ENCODE assay signal across 8 mouse cellular contexts in genomic region chr7:35753319-35754032, GRCm38 (mm10). TPM values are rescaled to one million over a fixed set of nuclear protein-coding genes. Genes with fewer than 3 reads are reported as not detected.
A peak's percentile ranks its signal among the peaks of the same experiment; 100 is the strongest.
DNase-seq lines count a peak whose midpoint lies in the region; ATAC-seq and TF ChIP-seq lines count a peak whose summit lies in the region.

No protein-coding gene starts in this region.

- H3K36me3 ChIP-seq in kidney, embryonic 14.5 days (ENCODE audit: control insufficient read depth, insufficient read depth, low read length): peaks cover 19% of the 10 kb centered on the region
- peaks cover under 1% of the 10 kb centered on the region; the same call in 1 of the 2 replicates for H3K36me3 ChIP-seq in intestine, embryonic 15.5 days
- H3K36me3 ChIP-seq in midbrain, embryonic 14.5 days (ENCODE audit: control insufficient read depth, insufficient read depth, low read length): peaks cover 31% of the 10 kb centered on the region

- DNase-seq in kidney, adult 8-10 months: no peak
- peak; percentile 14 for DNase-seq in CD4-positive, CD25-positive, alpha-beta regulatory T cell, adult 2 months (ENCODE audit: low read depth, low spot score)
- peak; percentile 52 for DNase-seq in midbrain, embryonic 14.5 days
- DNase-seq in ovary, postnatal 36 days (ENCODE audit: low spot score): no peak
- DNase-seq in cerebellum, adult 18-20 months: no peak

- H3K9me3 ChIP-seq in kidney, embryonic 14.5 days (ENCODE audit: control insufficient read depth, low read length): no peaks in the 10 kb centered on the region
- H3K9me3 ChIP-seq in intestine, embryonic 15.5 days: no peaks in the 10 kb centered on the region
- H3K9me3 ChIP-seq in midbrain, embryonic 14.5 days (ENCODE audit: control insufficient read depth, low read length): no peaks in the 10 kb centered on the region

- TF ChIP-seq POLR2A in cortical plate, adult 2 months (IDR thresholded peaks at IDR 0.05; ENCODE audit: extremely low read depth, insufficient read depth, low read length): no peak

- TF ChIP-seq CTCF in cortical plate, adult 2 months (IDR thresholded peaks at IDR 0.05; ENCODE audit: extremely low read depth, insufficient read depth, low read length): no peak

- ATAC-seq in kidney, embryonic 14.5 days (ENCODE audit: low FRiP score, low TSS enrichment): peak; percentile 9; the same call in 1 of the 2 replicates
- ATAC-seq in intestine, embryonic 15.5 days: peak; percentile 34
- no peak; the same call in 1 of the 2 replicates for ATAC-seq in midbrain, embryonic 14.5 days (ENCODE audit: low FRiP score, low TSS enrichment)

- 0 out of 2 replicates have a peak overlapping the region, but pooled peaks have one; percentile 47 for H3K27ac ChIP-seq in kidney, embryonic 14.5 days (ENCODE audit: low read depth, low read length)
- no peak overlapping the region for H3K27ac ChIP-seq in cortical plate, adult 2 months (ENCODE audit: insufficient read depth, low read length)
- no peak overlapping the region for H3K27ac ChIP-seq in intestine, embryonic 15.5 days
- H3K27ac ChIP-seq in midbrain, embryonic 14.5 days (replicated peaks; ENCODE audit: low read depth, low read length): no peak overlapping the region

- H3K4me3 ChIP-seq in kidney, embryonic 14.5 days (ENCODE audit: low read length): peak overlapping the region; percentile 68
- H3K4me3 ChIP-seq in cortical plate, adult 2 months (ENCODE audit: insufficient read depth, low read length): peak overlapping the region; percentile 70
- peak overlapping the region; percentile 89 for H3K4me3 ChIP-seq in intestine, embryonic 15.5 days (replicated peaks)
- peak overlapping the region; percentile 88 for H3K4me3 ChIP-seq in midbrain, embryonic 14.5 days (replicated peaks; ENCODE audit: low read depth, low read length)

- WGBS in kidney, embryonic 14.5 days: 7% methylated on average over 14 of the region's 15 CpGs
- WGBS in intestine, embryonic 15.5 days: 5% methylated on average over 15 of the region's 15 CpGs
- 2% methylated on average over 15 of the region's 15 CpGs for WGBS in midbrain, embryonic 14.5 days

- H3K4me1 ChIP-seq in kidney, embryonic 14.5 days (ENCODE audit: control insufficient read depth, insufficient read depth, low read length): peaks cover 8% of the 10 kb centered on the region
- H3K4me1 ChIP-seq in cortical plate, adult 2 months (ENCODE audit: control insufficient read depth, insufficient read depth, low read length): no peaks in the 10 kb centered on the region
- peaks cover 5% of the 10 kb centered on the region; the same call in 1 of the 2 replicates for H3K4me1 ChIP-seq in intestine, embryonic 15.5 days (replicated peaks)
- H3K4me1 ChIP-seq in midbrain, embryonic 14.5 days (ENCODE audit: control insufficient read depth, insufficient read depth, low read length): peaks cover 9% of the 10 kb centered on the region; the same call in 1 of the 2 replicates

- peak overlapping the region; percentile 93 for H3K4me2 ChIP-seq in kidney, embryonic 14.5 days (replicated peaks; ENCODE audit: low read depth, low read length)
- peak overlapping the region; percentile 95 for H3K4me2 ChIP-seq in intestine, embryonic 15.5 days (replicated peaks)
- peak overlapping the region; percentile 94 for H3K4me2 ChIP-seq in midbrain, embryonic 14.5 days (ENCODE audit: low read length)

- no peaks in the 10 kb centered on the region for H3K27me3 ChIP-seq in kidney, embryonic 14.5 days (ENCODE audit: control insufficient read depth, insufficient read depth, low read length)
- H3K27me3 ChIP-seq in intestine, embryonic 15.5 days (replicated peaks): no peaks in the 10 kb centered on the region
- no peaks in the 10 kb centered on the region for H3K27me3 ChIP-seq in midbrain, embryonic 14.5 days (ENCODE audit: control insufficient read depth, insufficient read depth, low read length)

- H3K9ac ChIP-seq in kidney, embryonic 14.5 days (ENCODE audit: low read depth, low read length): peak overlapping the region; percentile 57
- H3K9ac ChIP-seq in intestine, embryonic 15.5 days: peak overlapping the region; percentile 70
- peak overlapping the region; percentile 75 for H3K9ac ChIP-seq in midbrain, embryonic 14.5 days (replicated peaks; ENCODE audit: low read length)

RNA-seq across cellular contexts. Expression of gene Dpy19l3, which starts 0.8 kb away (rescaled TPM):
- 32.6 and 41.3 TPM in 2 replicates for polyA plus RNA-seq in kidney, embryonic 14.5 days (2014; fragmentation: Nextera tagmentation; extraction: Ambion mirVana)
- polyA plus RNA-seq in cortical plate, adult 2 months (2012; rRNA removed): 20.8 and 21.3 TPM in 2 replicates
- polyA plus RNA-seq in intestine, embryonic 15.5 days (2015; fragmentation: Nextera tagmentation; extraction: Ambion mirVana): 15.6 and 17.5 TPM in 2 replicates
- polyA plus RNA-seq in midbrain, embryonic 14.5 days (2014; fragmentation: Nextera tagmentation; extraction: Ambion mirVana): 44.1 and 52.7 TPM in 2 replicates

RNA-seq across cellular contexts. Expression of gene Zfp507, which starts 49.3 kb away (rescaled TPM):
- 15.2 and 21.7 TPM in 2 replicates for polyA plus RNA-seq in kidney, embryonic 14.5 days (2014; fragmentation: Nextera tagmentation; extraction: Ambion mirVana)
- polyA plus RNA-seq in cortical plate, adult 2 months (2012; rRNA removed): 11.3 and 11.5 TPM in 2 replicates
- polyA plus RNA-seq in intestine, embryonic 15.5 days (2015; fragmentation: Nextera tagmentation; extraction: Ambion mirVana): 16.6 and 17.8 TPM in 2 replicates
- polyA plus RNA-seq in midbrain, embryonic 14.5 days (2014; fragmentation: Nextera tagmentation; extraction: Ambion mirVana): 14.2 and 14.7 TPM in 2 replicates

Comparison
In these comparisons a context has a peak if more than half of its experiments do, and no peak if none do; other contexts are left out.
1. DNase-seq: peak in CD4-positive, CD25-positive, alpha-beta regulatory T cell, adult 2 months (single experiment) and midbrain, embryonic 14.5 days (single experiment); none in kidney, adult 8-10 months (0 of 2), ovary, postnatal 36 days (single experiment) and cerebellum, adult 18-20 months (0 of 2).
2. Peak in every context shown above with its lines, with median percentiles within 50 percentile points of each other: H3K4me2 ChIP-seq, H3K4me3 ChIP-seq and H3K9ac ChIP-seq.